Mouse (Mus musculus) heart, postnatal 0 days (tissue): ENCODE results near the gene Aktip.
A peak's percentile ranks its signal among the peaks of the same experiment; 100 is the strongest.

Source experiments
- CTCF ChIP-seq: IDR thresholded peaks from 2 replicates; pipeline ENCODE4 v1.5.1; 2016; ENCODE audit warnings: antibody characterized with exemption, control low read depth, low read depth
- EP300 ChIP-seq: IDR thresholded peaks from 2 replicates; pipeline ENCODE4 v1.6.1; 2016; ENCODE audit warnings: antibody characterized with exemption, low read depth

DNA sequence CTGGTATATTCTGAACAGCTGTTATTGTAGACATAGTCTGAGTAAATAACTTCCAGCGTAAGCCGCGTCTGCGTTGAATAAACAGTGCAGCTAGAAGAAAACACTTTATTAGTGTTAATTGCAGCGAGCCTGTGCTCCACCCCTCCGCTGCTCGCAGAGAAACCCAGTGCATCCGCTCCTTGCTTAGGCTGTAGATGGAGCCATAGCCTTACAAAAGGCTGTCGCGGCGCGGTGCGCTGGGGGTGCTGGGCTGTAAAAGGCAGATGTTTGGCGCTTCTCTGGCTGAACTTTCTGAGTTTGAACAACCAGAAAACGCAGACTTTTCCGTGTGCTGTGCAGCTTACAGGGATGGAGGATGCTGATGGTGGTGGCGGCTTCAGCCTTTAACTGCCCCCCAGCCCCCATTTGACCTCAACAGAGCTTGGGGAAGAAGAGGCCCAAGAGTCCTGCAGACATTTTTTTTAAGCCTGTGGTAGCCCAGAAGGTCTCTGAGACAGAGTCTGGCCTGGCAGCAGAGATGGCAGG lies 8.9 kb downstream of the Aktip start:
- TF ChIP-seq CTCF (peak; percentile 88), EP300 (no peak)
